Mouse (Mus musculus): ENCODE data around the gene Phb2. TPM values are rescaled to one million over a fixed set of nuclear protein-coding genes. Genes with fewer than 3 reads are reported as not detected.

The Phb2 gene
- total and polyA plus RNA-seq, 3 experiments = 309 to 815 (median 706) TPM

DNA sequence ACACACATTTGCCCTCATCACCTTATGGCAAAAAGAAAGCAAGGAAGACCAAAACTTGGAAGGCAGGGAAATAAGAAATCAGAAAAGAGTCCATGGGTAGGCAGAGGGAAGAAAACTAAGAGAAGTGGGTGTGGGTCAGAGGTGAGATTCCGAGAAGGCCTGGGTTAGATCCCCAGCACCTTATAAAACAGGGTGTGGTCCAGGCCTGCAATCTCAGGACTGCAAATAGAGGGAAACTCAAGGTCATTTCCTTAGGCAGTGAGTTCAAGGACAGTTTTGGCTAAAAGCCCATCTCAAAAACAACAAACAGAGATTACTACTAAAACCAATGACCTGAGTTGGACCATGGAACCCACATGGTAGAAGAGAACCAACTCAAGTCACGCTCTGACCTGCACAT is 41.7 kb downstream of the Phb2 start:
- Histone ChIP-seq H3K79me2 (ENCODE audit: control insufficient read depth, insufficient read depth, low read length, poor library complexity) (peaks cover 14% of the 10 kb centered on the region), H3K4me1 (ENCODE audit: control insufficient read depth in 1 of 2, insufficient read depth in 2 of 2, low read length in 2 of 2) (peaks cover 2 to 28% of the 10 kb centered on the region in 2 experiments; a peak in 3 of 4 replicates), H3K27me3 (ENCODE audit: control insufficient read depth in 1 of 2, insufficient read depth in 2 of 2, low read length in 2 of 2) (no peaks in the 10 kb centered on the region), H3K9me3 (replicated peaks; ENCODE audit: insufficient read depth, low read length) (no peaks in the 10 kb centered on the region), H3K4me3 (ENCODE audit: control insufficient read depth in 1 of 2, insufficient read depth in 1 of 2, low read depth in 2 of 2, low read length in 2 of 2) (no peak overlapping the region), H3K27ac (ENCODE audit: control insufficient read depth, low read depth, low read length) (no peak overlapping the region), H3K36me3 (ENCODE audit: control insufficient read depth in 1 of 2, insufficient read depth in 2 of 2, low read length in 2 of 2) (peaks cover 0 to 2% of the 10 kb centered on the region in 2 experiments; a peak in 1 of 4 replicates), H3K9ac (ENCODE audit: control insufficient read depth, low read depth, low read length, poor library complexity, severe bottlenecking) (no peak overlapping the region)
- TF ChIP-seq USF1 (IDR thresholded peaks at IDR 0.05; ENCODE audit: low read depth, low read length) (no peak), ZKSCAN1 (IDR thresholded peaks at IDR 0.05; ENCODE audit: low read depth, low read length) (no peak), RCOR1 (IDR thresholded peaks at IDR 0.05; ENCODE audit: low read depth, low read length) (no peak), MYB (IDR thresholded peaks at IDR 0.05; ENCODE audit: low read depth, low read length) (no peak), NRF1 (IDR thresholded peaks at IDR 0.05; ENCODE audit: insufficient read depth, low read depth, low read length, poor library complexity, severe bottlenecking) (no peak), GABPA (IDR thresholded peaks at IDR 0.05; ENCODE audit: low read depth, low read length) (no peak), TCF12 (IDR thresholded peaks at IDR 0.05; ENCODE audit: low read depth, low read length) (no peak), GATA1 (IDR thresholded peaks at IDR 0.05; ENCODE audit: low read depth, low read length) (no peak)
- DNase-seq (ENCODE audit: low read depth, low spot score) = no peak

DNA sequence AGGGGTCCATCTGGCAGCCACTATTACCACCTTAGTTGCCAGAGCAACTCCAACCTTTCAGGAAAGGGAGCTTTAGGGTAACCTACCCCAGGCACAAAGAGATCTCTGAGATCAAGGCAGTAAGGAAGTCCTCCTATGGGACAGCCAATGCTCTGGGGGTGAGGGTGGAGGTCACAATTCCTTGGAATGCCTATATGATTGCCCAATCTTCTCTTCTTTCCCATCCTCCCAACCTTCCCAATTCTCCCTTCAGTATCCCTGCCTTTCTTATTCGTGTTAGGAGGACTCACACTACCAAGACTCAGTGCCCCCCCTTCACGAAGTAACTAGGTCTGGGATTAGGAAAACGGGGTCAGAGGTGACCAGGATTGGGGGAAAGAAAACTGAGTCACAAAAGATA is 43.2 kb downstream of the Phb2 start:
- no peaks in the 10 kb centered on the region for H3K9me3 ChIP-seq (replicated peaks; ENCODE audit: insufficient read depth, low read length)
- H3K36me3 ChIP-seq (ENCODE audit: control insufficient read depth in 1 of 2, insufficient read depth in 2 of 2, low read length in 2 of 2) = peaks cover 0 to 2% of the 10 kb centered on the region in 2 experiments; a peak in 1 of 4 replicates
- no peaks in the 10 kb centered on the region for H3K27me3 ChIP-seq (ENCODE audit: control insufficient read depth in 1 of 2, insufficient read depth in 2 of 2, low read length in 2 of 2)
- no peak overlapping the region for H3K27ac ChIP-seq (ENCODE audit: control insufficient read depth, low read depth, low read length)
- peaks cover 14% of the 10 kb centered on the region for H3K79me2 ChIP-seq (ENCODE audit: control insufficient read depth, insufficient read depth, low read length, poor library complexity)
- TF ChIP-seq CTCF (IDR thresholded peaks at IDR 0.05 in 2 of 3, conservative IDR thresholded peaks at IDR 0.05 in 1 of 3; ENCODE audit: control insufficient read depth in 1 of 3, insufficient read depth in 1 of 3, low read depth in 2 of 3, low read length in 3 of 3, poor library complexity in 1 of 3, severe bottlenecking in 1 of 3) = no peak
- TF ChIP-seq EP300 (IDR thresholded peaks at IDR 0.05; ENCODE audit: low read depth in 1 of 2, low read length in 2 of 2) = no peak
- TF ChIP-seq RAD21 (IDR thresholded peaks at IDR 0.05; ENCODE audit: low read depth, low read length) = no peak
- TF ChIP-seq MXI1 (IDR thresholded peaks at IDR 0.05; ENCODE audit: low read depth, low read length) = no peak
- TF ChIP-seq MAFK (IDR thresholded peaks at IDR 0.05; ENCODE audit: borderline replicate concordance, low read depth, low read length) = no peak
- TF ChIP-seq USF1 (IDR thresholded peaks at IDR 0.05; ENCODE audit: low read depth, low read length) = no peak
- no peak for TF ChIP-seq ELF1 (IDR thresholded peaks at IDR 0.05; ENCODE audit: low read depth, low read length)
- TF ChIP-seq POLR2A (IDR thresholded peaks at IDR 0.05; ENCODE audit: control insufficient read depth in 1 of 2, insufficient read depth in 1 of 2, low read depth in 1 of 2, low read length in 2 of 2, poor library complexity in 1 of 2) = no peak
- no peak for TF ChIP-seq KAT2A (conservative IDR thresholded peaks at IDR 0.05; ENCODE audit: low read depth, low read length)
- TF ChIP-seq UBTF (IDR thresholded peaks at IDR 0.05; ENCODE audit: borderline replicate concordance, insufficient read depth, low read depth, low read length) = no peak
- no peak for TF ChIP-seq POLR2AphosphoS2 (IDR thresholded peaks at IDR 0.05; ENCODE audit: low read length)
- TF ChIP-seq ZNF384 (IDR thresholded peaks at IDR 0.05; ENCODE audit: low read depth, low read length) = no peak
- peak overlapping the region; percentile 77 for H3K9ac ChIP-seq (ENCODE audit: control insufficient read depth, low read depth, low read length, poor library complexity, severe bottlenecking)
- peak overlapping the region; percentile 66 to 82 for H3K4me3 ChIP-seq (ENCODE audit: control insufficient read depth in 1 of 2, insufficient read depth in 1 of 2, low read depth in 2 of 2, low read length in 2 of 2)
- no peak for DNase-seq (ENCODE audit: low read depth, low spot score)
- H3K4me1 ChIP-seq (ENCODE audit: control insufficient read depth in 1 of 2, insufficient read depth in 2 of 2, low read length in 2 of 2) = peaks cover 2 to 32% of the 10 kb centered on the region in 2 experiments; a peak in 3 of 4 replicates
